Mouse (Mus musculus): ENCODE results near the gene Rabac1. TPM values are rescaled to one million over a fixed set of nuclear protein-coding genes. Genes with fewer than 3 reads are reported as not detected.

The Rabac1 gene
- polyA plus RNA-seq, 1 experiment = 205 TPM

GRCm38 (mm10) chr7:24984307-24984706, 11.8 kb upstream of the Rabac1 start:
- Histone ChIP-seq H3K4me1 (ENCODE audit: control insufficient read depth, insufficient read depth, low read length) (peaks cover 2% of the 10 kb centered on the region), H3K4me3 (ENCODE audit: insufficient read depth, low read length) (no peak overlapping the region), H3K27ac (ENCODE audit: insufficient read depth, low read depth, low read length) (no peak overlapping the region)
- TF ChIP-seq CTCF (IDR thresholded peaks at IDR 0.05; ENCODE audit: low read depth, low read length) (no peak), POLR2A (IDR thresholded peaks at IDR 0.05; ENCODE audit: borderline replicate concordance, low read depth, low read length) (no peak)

GRCm38 (mm10) chr7:24983396-24983795, 10.8 kb upstream of the Rabac1 start:
- Histone ChIP-seq H3K4me3 (ENCODE audit: insufficient read depth, low read length) (no peak overlapping the region), H3K4me1 (ENCODE audit: control insufficient read depth, insufficient read depth, low read length) (peaks cover 10% of the 10 kb centered on the region), H3K27ac (ENCODE audit: insufficient read depth, low read depth, low read length) (no peak overlapping the region)
- TF ChIP-seq CTCF (IDR thresholded peaks at IDR 0.05; ENCODE audit: low read depth, low read length) (no peak), POLR2A (IDR thresholded peaks at IDR 0.05; ENCODE audit: borderline replicate concordance, low read depth, low read length) (no peak)

GRCm38 (mm10) chr7:24980439-24980838, 7.9 kb upstream of the Rabac1 start:
- Histone ChIP-seq H3K27ac (ENCODE audit: insufficient read depth, low read depth, low read length) (no peak overlapping the region), H3K4me3 (ENCODE audit: insufficient read depth, low read length) (no peak overlapping the region), H3K4me1 (ENCODE audit: control insufficient read depth, insufficient read depth, low read length) (peaks cover 16% of the 10 kb centered on the region)
- no peak for TF ChIP-seq POLR2A (IDR thresholded peaks at IDR 0.05; ENCODE audit: borderline replicate concordance, low read depth, low read length)
- TF ChIP-seq CTCF (IDR thresholded peaks at IDR 0.05; ENCODE audit: low read depth, low read length) = no peak

GRCm38 (mm10) chr7:24978781-24979180, 6.2 kb upstream of the Rabac1 start:
- no peak for TF ChIP-seq CTCF (IDR thresholded peaks at IDR 0.05; ENCODE audit: low read depth, low read length)
- TF ChIP-seq POLR2A (IDR thresholded peaks at IDR 0.05; ENCODE audit: borderline replicate concordance, low read depth, low read length) = no peak
- Histone ChIP-seq H3K4me1 (ENCODE audit: control insufficient read depth, insufficient read depth, low read length) (peaks cover 23% of the 10 kb centered on the region), H3K4me3 (ENCODE audit: insufficient read depth, low read length) (no peak overlapping the region), H3K27ac (ENCODE audit: insufficient read depth, low read depth, low read length) (peak overlapping the region; percentile 6)

- TF ChIP-seq POLR2A (IDR thresholded peaks at IDR 0.05; ENCODE audit: borderline replicate concordance, low read depth, low read length) (no peak), CTCF (IDR thresholded peaks at IDR 0.05; ENCODE audit: low read depth, low read length) (peak; percentile 55; the same call in 1 of the 2 replicates)
- Histone ChIP-seq H3K4me1 (ENCODE audit: control insufficient read depth, insufficient read depth, low read length) (peaks cover 23% of the 10 kb centered on the region), H3K27ac (ENCODE audit: insufficient read depth, low read depth, low read length) (no peak overlapping the region), H3K4me3 (ENCODE audit: insufficient read depth, low read length) (no peak overlapping the region)
These were observed 2.5 kb upstream of the Rabac1 start for GRCm38 (mm10) chr7:24974893-24975595.

- Histone ChIP-seq H3K4me3 (ENCODE audit: insufficient read depth, low read length) (no peak overlapping the region), H3K27ac (ENCODE audit: insufficient read depth, low read depth, low read length) (no peak overlapping the region), H3K4me1 (ENCODE audit: control insufficient read depth, insufficient read depth, low read length) (peaks cover 16% of the 10 kb centered on the region)
- TF ChIP-seq POLR2A (IDR thresholded peaks at IDR 0.05; ENCODE audit: borderline replicate concordance, low read depth, low read length) = no peak
- TF ChIP-seq CTCF (IDR thresholded peaks at IDR 0.05; ENCODE audit: low read depth, low read length) = no peak
These were observed 1.3 kb upstream of the Rabac1 start for GRCm38 (mm10) chr7:24973902-24974301.

- no peak overlapping the region for H3K27ac ChIP-seq (ENCODE audit: insufficient read depth, low read depth, low read length)
- peaks cover 11% of the 10 kb centered on the region; the same call in 1 of the 2 replicates for H3K4me1 ChIP-seq (ENCODE audit: control insufficient read depth, insufficient read depth, low read length)
- H3K4me3 ChIP-seq (ENCODE audit: insufficient read depth, low read length) = no peak overlapping the region
- TF ChIP-seq CTCF (IDR thresholded peaks at IDR 0.05; ENCODE audit: low read depth, low read length) (no peak), POLR2A (IDR thresholded peaks at IDR 0.05; ENCODE audit: borderline replicate concordance, low read depth, low read length) (no peak)
These were observed 654 bp upstream of the Rabac1 start for GRCm38 (mm10) chr7:24973208-24973607.

- Histone ChIP-seq H3K4me1 (ENCODE audit: control insufficient read depth, insufficient read depth, low read length) (peaks cover 6% of the 10 kb centered on the region; the same call in 1 of the 2 replicates), H3K4me3 (ENCODE audit: insufficient read depth, low read length) (peak overlapping the region; percentile 65), H3K27ac (ENCODE audit: insufficient read depth, low read depth, low read length) (no peak overlapping the region)
- TF ChIP-seq POLR2A (IDR thresholded peaks at IDR 0.05; ENCODE audit: borderline replicate concordance, low read depth, low read length) (no peak), CTCF (IDR thresholded peaks at IDR 0.05; ENCODE audit: low read depth, low read length) (peak; percentile 13; the same call in 1 of the 2 replicates)
These were observed 1.1 kb downstream of the Rabac1 start for GRCm38 (mm10) chr7:24971261-24971971.

- H3K27ac ChIP-seq (ENCODE audit: insufficient read depth, low read depth, low read length) = no peak overlapping the region
- TF ChIP-seq POLR2A (IDR thresholded peaks at IDR 0.05; ENCODE audit: borderline replicate concordance, low read depth, low read length) (no peak), CTCF (IDR thresholded peaks at IDR 0.05; ENCODE audit: low read depth, low read length) (no peak)
- no peak overlapping the region for H3K4me3 ChIP-seq (ENCODE audit: insufficient read depth, low read length)
- peaks cover 6% of the 10 kb centered on the region; the same call in 1 of the 2 replicates for H3K4me1 ChIP-seq (ENCODE audit: control insufficient read depth, insufficient read depth, low read length)
These were observed 2.2 kb downstream of the Rabac1 start for GRCm38 (mm10) chr7:24970341-24970740.

- Histone ChIP-seq H3K4me1 (ENCODE audit: control insufficient read depth, insufficient read depth, low read length) (peaks cover 4% of the 10 kb centered on the region; the same call in 1 of the 2 replicates), H3K4me3 (ENCODE audit: insufficient read depth, low read length) (no peak overlapping the region), H3K27ac (ENCODE audit: insufficient read depth, low read depth, low read length) (no peak overlapping the region)
- TF ChIP-seq POLR2A (IDR thresholded peaks at IDR 0.05; ENCODE audit: borderline replicate concordance, low read depth, low read length) = no peak
- TF ChIP-seq CTCF (IDR thresholded peaks at IDR 0.05; ENCODE audit: low read depth, low read length) = no peak
These were observed 2.7 kb downstream of the Rabac1 start for GRCm38 (mm10) chr7:24969805-24970204.

Data from bone marrow macrophage, adult 2 months (primary cell).